Mouse (Mus musculus) kidney, adult 2 months (tissue): ENCODE measurements at regions not wholly inside any gene's neighbourhood (a gene's known extent, or its start where the extent isn't known, plus 50 kb on each side); places are given as distances from the start of the nearest gene placed in this dataset.

Experiments
- CTCF ChIP-seq: fragments of 200-500 bp; conservative IDR thresholded peaks from 2 replicates; pipeline ENCODE4 v1.5.1; 2011; ENCODE audit warnings: low read depth, mild to moderate bottlenecking, control low read depth, low read length, moderate library complexity, mixed read lengths; ENCODE audit not compliant: insufficient read depth, insufficient read length
- POLR2A ChIP-seq: fragments of 200-500 bp; IDR thresholded peaks from one replicate; pipeline ENCODE4 v1.6.1; 2011; ENCODE audit warnings: low read depth, low read length, control low read depth

- TF ChIP-seq CTCF (no peak), POLR2A (no peak)
Observed at GRCm38 (mm10) chr14:102686791-102687190, 295.6 kb downstream of the Kctd12 start.
